Mouse (Mus musculus) forebrain, embryonic 14.5 days (tissue): Measurements from ENCODE around the gene Slc1a1. TPM values are rescaled to one million over a fixed set of nuclear protein-coding genes. Genes with fewer than 3 reads are reported as not detected.

ENCODE experiments used
- ATAC-seq: fragments of 200-750 bp; cut with Nextera tagmentation; 2 replicates; pipeline ENCODE4 v1.8.0; 2017; ENCODE audit warnings: mild to moderate bottlenecking, moderate library complexity
- DNase-seq: peaks from one replicate; pipeline ENCODE4 v3.0.0-alpha.2; 2015; ENCODE audit warnings: low spot score
- H3K27ac ChIP-seq: fragments of 300-500 bp; sonication (generic); 2 replicates; pipeline ENCODE4 v1.5.1; 2014; ENCODE audit warnings: low read depth, mild to moderate bottlenecking, control low read depth, low read length, moderate library complexity
- H3K27me3 ChIP-seq: fragments of 300-500 bp; sonication (generic); replicated peaks from 2 replicates; pipeline ENCODE4 v1.6.1; 2014; ENCODE audit warnings: low read length, control low read depth, mixed read lengths; ENCODE audit not compliant: control insufficient read depth, insufficient read depth
- H3K36me3 ChIP-seq: fragments of 300-500 bp; sonication (generic); 2 replicates; pipeline ENCODE4 v1.6.1; 2014; ENCODE audit warnings: low read length, control low read depth; ENCODE audit not compliant: control insufficient read depth, insufficient read depth
- H3K4me1 ChIP-seq: fragments of 300-500 bp; sonication (generic); 2 replicates; pipeline ENCODE4 v1.6.1; 2014; ENCODE audit warnings: antibody characterized with exemption, low read length, control low read depth; ENCODE audit not compliant: control insufficient read depth, insufficient read depth
- H3K4me2 ChIP-seq: fragments of 300-500 bp; sonication (generic); 2 replicates; pipeline ENCODE4 v1.6.1; 2014; ENCODE audit warnings: mild to moderate bottlenecking, control low read depth, low read length
- H3K4me3 ChIP-seq: fragments of 300-500 bp; sonication (generic); 2 replicates; pipeline ENCODE4 v1.5.1; 2014; ENCODE audit warnings: low read depth, low read length, control low read depth
- H3K9ac ChIP-seq: fragments of 300-500 bp; sonication (generic); 2 replicates; pipeline ENCODE4 v1.6.1; 2014; ENCODE audit warnings: mild to moderate bottlenecking, low read length, control low read depth, moderate library complexity
- H3K9me3 ChIP-seq: fragments of 300-500 bp; sonication (generic); replicated peaks from 2 replicates; pipeline ENCODE4 v1.6.1; 2016; ENCODE audit warnings: low read length, control low read depth, mixed read lengths; ENCODE audit not compliant: control insufficient read depth
- WGBS: fragments of 180-500 bp; shearing (Covaris S2); extraction: QIAGEN DNeasy Blood & Tissue Kit; methylation state at CpG from one replicate; pipeline ENCODE4 v1.1.7; 2014; 5-methylcytosine and 5-hydroxymethylcytosine counted together
- polyA plus RNA-seq: library from polyadenylated mRNA; unstranded; fragments of >200 nt; fragmentation: Nextera tagmentation; extraction: Ambion mirVana; gene quantifications from 2 replicates; pipeline ENCODE4 v1.2.1, GENCODE M21; 2014

Slc1a1 gene
- polyA plus RNA-seq, 1 experiment from 2014 or later, result 9.3 TPM

GRCm38 (mm10) chr19:28896639-28897038 is 61.8 kb downstream of the Slc1a1 start:
- 55% methylated on average over 1 of the region's 1 CpGs for WGBS
- Histone ChIP-seq H3K27ac (no peak overlapping the region), H3K4me1 (no peaks in the 10 kb centered on the region), H3K36me3 (no peaks in the 10 kb centered on the region), H3K4me3 (no peak overlapping the region), H3K9me3 (no peaks in the 10 kb centered on the region), H3K27me3 (no peaks in the 10 kb centered on the region), H3K9ac (no peak overlapping the region), H3K4me2 (no peak overlapping the region)
- ATAC-seq, result peak; percentile 40; the same call in 1 of the 2 replicates
- DNase-seq, result peak; percentile 17

GRCm38 (mm10) chr19:28897497-28897896 is 62.6 kb downstream of the Slc1a1 start:
- Histone ChIP-seq H3K9me3 (no peaks in the 10 kb centered on the region), H3K4me2 (no peak overlapping the region), H3K4me3 (no peak overlapping the region), H3K4me1 (no peaks in the 10 kb centered on the region), H3K9ac (no peak overlapping the region), H3K27ac (no peak overlapping the region), H3K27me3 (no peaks in the 10 kb centered on the region), H3K36me3 (no peaks in the 10 kb centered on the region)
- WGBS, result 82% methylated on average over 9 of the region's 9 CpGs
- ATAC-seq (no peak), DNase-seq (no peak)

GRCm38 (mm10) chr19:28900771-28901170 is 65.9 kb downstream of the Slc1a1 start:
- H3K36me3 ChIP-seq, result no peaks in the 10 kb centered on the region
- ATAC-seq, result no peak
- no peaks in the 10 kb centered on the region for H3K27me3 ChIP-seq
- no peaks in the 10 kb centered on the region for H3K9me3 ChIP-seq
- no peak overlapping the region for H3K4me2 ChIP-seq
- H3K9ac ChIP-seq, result no peak overlapping the region
- H3K4me3 ChIP-seq, result no peak overlapping the region
- no peaks in the 10 kb centered on the region for H3K4me1 ChIP-seq
- 97% methylated on average over 2 of the region's 2 CpGs for WGBS
- no peak for DNase-seq
- no peak overlapping the region for H3K27ac ChIP-seq

- DNase-seq (no peak), ATAC-seq (no peak)
- H3K4me1 ChIP-seq, result no peaks in the 10 kb centered on the region
- H3K27me3 ChIP-seq, result no peaks in the 10 kb centered on the region
- H3K4me2 ChIP-seq, result no peak overlapping the region
- no peaks in the 10 kb centered on the region for H3K36me3 ChIP-seq
- 73% methylated on average over 2 of the region's 2 CpGs for WGBS
- H3K27ac ChIP-seq, result no peak overlapping the region
- H3K9me3 ChIP-seq, result no peaks in the 10 kb centered on the region
- no peak overlapping the region for H3K9ac ChIP-seq
- no peak overlapping the region for H3K4me3 ChIP-seq
Measured at GRCm38 (mm10) chr19:28902111-28902510, 67.3 kb downstream of the Slc1a1 start.

GRCm38 (mm10) chr19:28902806-28903205 is 68.0 kb downstream of the Slc1a1 start:
- H3K9ac ChIP-seq, result no peak overlapping the region
- no peak overlapping the region for H3K4me3 ChIP-seq
- H3K9me3 ChIP-seq, result no peaks in the 10 kb centered on the region
- no peaks in the 10 kb centered on the region for H3K27me3 ChIP-seq
- 86% methylated on average over 4 of the region's 4 CpGs for WGBS
- ATAC-seq (no peak), DNase-seq (no peak)
- no peak overlapping the region for H3K4me2 ChIP-seq
- H3K36me3 ChIP-seq, result no peaks in the 10 kb centered on the region
- no peaks in the 10 kb centered on the region for H3K4me1 ChIP-seq
- no peak overlapping the region for H3K27ac ChIP-seq

GRCm38 (mm10) chr19:28903536-28904119 is 68.8 kb downstream of the Slc1a1 start:
- H3K36me3 ChIP-seq, result no peaks in the 10 kb centered on the region
- no peak overlapping the region for H3K4me2 ChIP-seq
- H3K27me3 ChIP-seq, result no peaks in the 10 kb centered on the region
- 88% methylated on average over 8 of the region's 8 CpGs for WGBS
- H3K4me3 ChIP-seq, result no peak overlapping the region
- no peaks in the 10 kb centered on the region for H3K9me3 ChIP-seq
- H3K4me1 ChIP-seq, result no peaks in the 10 kb centered on the region
- H3K27ac ChIP-seq, result no peak overlapping the region
- H3K9ac ChIP-seq, result no peak overlapping the region
- ATAC-seq (no peak), DNase-seq (no peak)

GRCm38 (mm10) chr19:28908186-28908585 is 73.3 kb downstream of the Slc1a1 start:
- Histone ChIP-seq H3K4me3 (no peak overlapping the region), H3K27me3 (no peaks in the 10 kb centered on the region), H3K4me2 (no peak overlapping the region), H3K36me3 (no peaks in the 10 kb centered on the region), H3K9me3 (no peaks in the 10 kb centered on the region), H3K27ac (no peak overlapping the region), H3K4me1 (no peaks in the 10 kb centered on the region), H3K9ac (no peak overlapping the region)
- DNase-seq (no peak), ATAC-seq (no peak)
- WGBS, result 56% methylated on average over 4 of the region's 4 CpGs

GRCm38 (mm10) chr19:28908693-28909092 is 73.8 kb downstream of the Slc1a1 start:
- H3K9me3 ChIP-seq, result no peaks in the 10 kb centered on the region
- ATAC-seq (no peak), DNase-seq (no peak)
- H3K4me1 ChIP-seq, result no peaks in the 10 kb centered on the region
- H3K36me3 ChIP-seq, result no peaks in the 10 kb centered on the region
- H3K4me3 ChIP-seq, result no peak overlapping the region
- H3K9ac ChIP-seq, result no peak overlapping the region
- no peak overlapping the region for H3K27ac ChIP-seq
- WGBS, result 78% methylated on average over 9 of the region's 9 CpGs
- no peak overlapping the region for H3K4me2 ChIP-seq
- H3K27me3 ChIP-seq, result no peaks in the 10 kb centered on the region

- DNase-seq (no peak), ATAC-seq (no peak)
- no peaks in the 10 kb centered on the region for H3K4me1 ChIP-seq
- no peaks in the 10 kb centered on the region for H3K36me3 ChIP-seq
- no peak overlapping the region for H3K27ac ChIP-seq
- H3K9ac ChIP-seq, result no peak overlapping the region
- no peaks in the 10 kb centered on the region for H3K9me3 ChIP-seq
- H3K4me2 ChIP-seq, result no peak overlapping the region
- 83% methylated on average over 6 of the region's 6 CpGs for WGBS
- no peaks in the 10 kb centered on the region for H3K27me3 ChIP-seq
- H3K4me3 ChIP-seq, result no peak overlapping the region
Measured at GRCm38 (mm10) chr19:28914598-28914997, 79.7 kb downstream of the Slc1a1 start.
